Mouse (Mus musculus) heart, embryonic 13.5 days (tissue): ENCODE measurements around the gene Atg2a. TPM values are rescaled to one million over a fixed set of nuclear protein-coding genes. Genes with fewer than 3 reads are reported as not detected.
"Not testable (repeated sequence)": the region's sequence is repeated elsewhere in the genome, so short reads cannot be mapped to it uniquely, and the experiment has no call there.

Source experiments
- ATAC-seq: fragments of 200-750 bp; cut with Nextera tagmentation; 2 replicates; pipeline ENCODE4 v1.8.0; 2017; ENCODE audit warnings: moderate TSS enrichment; ENCODE audit not compliant: insufficient number of reproducible peaks, low FRiP score, low TSS enrichment; ENCODE audit errors: extremely low read depth
- H3K27ac ChIP-seq: fragments of 300-500 bp; sonication (generic); replicated peaks from 2 replicates; pipeline ENCODE4 v1.5.1; 2015; ENCODE audit warnings: moderate library complexity, mild to moderate bottlenecking, inconsistent platforms
- H3K27me3 ChIP-seq: fragments of 300-500 bp; sonication (generic); replicated peaks from 2 replicates; pipeline ENCODE4 v1.6.1; 2015; ENCODE audit warnings: mild to moderate bottlenecking, inconsistent platforms
- H3K36me3 ChIP-seq: fragments of 300-500 bp; sonication (generic); 2 replicates; pipeline ENCODE4 v1.6.1; 2015; ENCODE audit warnings: mild to moderate bottlenecking, inconsistent platforms
- H3K4me1 ChIP-seq: fragments of 300-500 bp; sonication (generic); 2 replicates; pipeline ENCODE4 v1.6.1; 2015; ENCODE audit warnings: inconsistent platforms
- H3K4me2 ChIP-seq: fragments of 300-500 bp; sonication (generic); 2 replicates; pipeline ENCODE4 v1.6.1; 2015; ENCODE audit warnings: inconsistent platforms, mild to moderate bottlenecking, moderate library complexity
- H3K4me3 ChIP-seq: fragments of 300-500 bp; sonication (generic); 2 replicates; pipeline ENCODE4 v1.5.1; 2015; ENCODE audit warnings: moderate library complexity, mild to moderate bottlenecking, inconsistent platforms
- H3K9ac ChIP-seq: fragments of 300-500 bp; sonication (generic); 2 replicates; pipeline ENCODE4 v1.6.1; 2015; ENCODE audit warnings: inconsistent platforms, mild to moderate bottlenecking, moderate library complexity
- H3K9me3 ChIP-seq: fragments of 300-500 bp; sonication (generic); 2 replicates; pipeline ENCODE4 v1.6.1; 2016; ENCODE audit warnings: inconsistent platforms
- WGBS: fragments of 180-500 bp; shearing (Covaris S2); methylation state at CpG from one replicate; pipeline ENCODE4 v1.1.7; 2015; ENCODE audit warnings: mixed read lengths; 5-methylcytosine and 5-hydroxymethylcytosine counted together
- polyA plus RNA-seq: library from polyadenylated mRNA; unstranded; fragments of >200 nt; fragmentation: Nextera tagmentation; extraction: Ambion mirVana; gene quantifications from 2 replicates; pipeline ENCODE4 v1.2.1, GENCODE M21; 2015

Gene Atg2a
- polyA plus RNA-seq, 1 experiment from 2014 or later, result 7.1 TPM

GRCm38 (mm10) chr19:6285632-6286433, 44.4 kb downstream of the Atg2a start:
- peak overlapping the region; percentile 21 for H3K4me3 ChIP-seq
- peak; percentile 30; the same call in 1 of the 2 replicates for ATAC-seq

GRCm38 (mm10) chr19:6286434-6287401, 45.2 kb downstream of the Atg2a start:
- no peak for ATAC-seq
- peak overlapping the region; percentile 63 for H3K9ac ChIP-seq
- no peaks in the 10 kb centered on the region for H3K27me3 ChIP-seq
- peak overlapping the region; percentile 21; the same call in 1 of the 2 replicates for H3K4me3 ChIP-seq
- H3K27ac ChIP-seq, result peak overlapping the region; percentile 95
- H3K36me3 ChIP-seq, result peaks cover 72% of the 10 kb centered on the region
- no peaks in the 10 kb centered on the region for H3K9me3 ChIP-seq
- peak overlapping the region; percentile 63 for H3K4me2 ChIP-seq
- whole genome bisulfite sequencing, result 67% methylated on average over 19 of the region's 19 CpGs
- H3K4me1 ChIP-seq, result peaks cover 96% of the 10 kb centered on the region

More at GRCm38 (mm10) chr19:6285632-6286433, 44.4 kb downstream of the Atg2a start:
- Histone ChIP-seq H3K27ac (peak overlapping the region; percentile 95), H3K4me2 (peak overlapping the region; percentile 63), H3K9ac (peak overlapping the region; percentile 63), H3K9me3 (no peaks in the 10 kb centered on the region), H3K36me3 (peaks cover 76% of the 10 kb centered on the region), H3K27me3 (no peaks in the 10 kb centered on the region), H3K4me1 (peaks cover 96% of the 10 kb centered on the region)
- WGBS, result 28% methylated on average over 7 of the region's 7 CpGs

- no peak overlapping the region for H3K4me3 ChIP-seq
- peak overlapping the region; percentile 63 for H3K4me2 ChIP-seq
- peaks cover 62% of the 10 kb centered on the region for H3K36me3 ChIP-seq
- no peaks in the 10 kb centered on the region for H3K9me3 ChIP-seq
- H3K27me3 ChIP-seq, result no peaks in the 10 kb centered on the region
- no peak for ATAC-seq
- H3K9ac ChIP-seq, result peak overlapping the region; percentile 59
- H3K4me1 ChIP-seq, result peaks cover 88% of the 10 kb centered on the region
- peak overlapping the region; percentile 95 for H3K27ac ChIP-seq
- WGBS, result 67% methylated on average over 13 of the region's 13 CpGs
Observed at GRCm38 (mm10) chr19:6288236-6288894, 46.9 kb downstream of the Atg2a start.

GRCm38 (mm10) chr19:6289696-6290238, 48.3 kb downstream of the Atg2a start:
- Histone ChIP-seq H3K36me3 (peaks cover 67% of the 10 kb centered on the region), H3K9me3 (no peaks in the 10 kb centered on the region), H3K9ac (no peak overlapping the region), H3K27me3 (no peaks in the 10 kb centered on the region), H3K4me3 (no peak overlapping the region), H3K4me1 (peaks cover 75% of the 10 kb centered on the region), H3K4me2 (peak overlapping the region; percentile 9), H3K27ac (no peak overlapping the region)
- WGBS, result 88% methylated on average over 14 of the region's 14 CpGs
- ATAC-seq, result no peak

GRCm38 (mm10) chr19:6290720-6291116, 49.2 kb downstream of the Atg2a start:
- WGBS, result 87% methylated on average over 5 of the region's 6 CpGs
- H3K9me3 ChIP-seq, H3K4me3 ChIP-seq, H3K27me3 ChIP-seq, ATAC-seq: not testable (repeated sequence)
- peak overlapping the region; percentile 70 for H3K27ac ChIP-seq
- H3K9ac ChIP-seq, result peak overlapping the region; percentile 66
- H3K4me1 ChIP-seq, result peaks cover 68% of the 10 kb centered on the region
- H3K36me3 ChIP-seq, result peaks cover 67% of the 10 kb centered on the region
- peak overlapping the region; percentile 43 for H3K4me2 ChIP-seq

GRCm38 (mm10) chr19:6291117-6291781, 49.8 kb downstream of the Atg2a start:
- H3K4me1 ChIP-seq, result peaks cover 63% of the 10 kb centered on the region
- H3K36me3 ChIP-seq, result peaks cover 73% of the 10 kb centered on the region
- H3K4me2 ChIP-seq, result peak overlapping the region; percentile 43
- H3K4me3 ChIP-seq, result peak overlapping the region; percentile 14; the same call in 1 of the 2 replicates
- H3K27me3 ChIP-seq, result no peaks in the 10 kb centered on the region
- peak overlapping the region; percentile 70 for H3K27ac ChIP-seq
- WGBS, result 58% methylated on average over 10 of the region's 10 CpGs
- peak overlapping the region; percentile 66 for H3K9ac ChIP-seq
- no peaks in the 10 kb centered on the region for H3K9me3 ChIP-seq
- peak; percentile 40; the same call in 1 of the 2 replicates for ATAC-seq

GRCm38 (mm10) chr19:6292262-6292661, 50.8 kb downstream of the Atg2a start:
- Histone ChIP-seq H3K36me3 (peaks cover 74% of the 10 kb centered on the region), H3K9me3 (no peaks in the 10 kb centered on the region), H3K9ac (no peak overlapping the region), H3K4me3 (no peak overlapping the region), H3K4me1 (peaks cover 53% of the 10 kb centered on the region), H3K27ac (no peak overlapping the region), H3K4me2 (no peak overlapping the region), H3K27me3 (no peaks in the 10 kb centered on the region)
- no peak for ATAC-seq
- 83% methylated on average over 5 of the region's 5 CpGs for WGBS

GRCm38 (mm10) chr19:6294301-6294700, 52.8 kb downstream of the Atg2a start:
- ATAC-seq, result no peak
- Histone ChIP-seq H3K4me1 (peaks cover 42% of the 10 kb centered on the region), H3K27me3 (no peaks in the 10 kb centered on the region), H3K4me3 (no peak overlapping the region), H3K4me2 (no peak overlapping the region), H3K9me3 (no peaks in the 10 kb centered on the region), H3K27ac (no peak overlapping the region), H3K9ac (no peak overlapping the region), H3K36me3 (peaks cover 82% of the 10 kb centered on the region)
- 85% methylated on average over 17 of the region's 17 CpGs for WGBS

GRCm38 (mm10) chr19:6296551-6297210, 55.2 kb downstream of the Atg2a start:
- Histone ChIP-seq H3K27me3 (no peaks in the 10 kb centered on the region), H3K9ac (no peak overlapping the region), H3K9me3 (no peaks in the 10 kb centered on the region), H3K4me3 (no peak overlapping the region), H3K36me3 (peaks cover 76% of the 10 kb centered on the region), H3K27ac (peak overlapping the region; percentile 59), H3K4me1 (peaks cover 36% of the 10 kb centered on the region), H3K4me2 (no peak overlapping the region)
- 76% methylated on average over 5 of the region's 5 CpGs for WGBS
- peak; percentile 54 for ATAC-seq

- peak; percentile 73 for ATAC-seq
- peak overlapping the region; percentile 59 for H3K27ac ChIP-seq
- no peak overlapping the region for H3K9ac ChIP-seq
- H3K9me3 ChIP-seq, result no peaks in the 10 kb centered on the region
- H3K4me2 ChIP-seq, result peak overlapping the region; percentile 47
- no peaks in the 10 kb centered on the region for H3K27me3 ChIP-seq
- peaks cover 36% of the 10 kb centered on the region for H3K4me1 ChIP-seq
- H3K36me3 ChIP-seq, result peaks cover 72% of the 10 kb centered on the region
- 76% methylated on average over 9 of the region's 9 CpGs for WGBS
- no peak overlapping the region for H3K4me3 ChIP-seq
Observed at GRCm38 (mm10) chr19:6297641-6298040, 56.2 kb downstream of the Atg2a start.
